Mouse (Mus musculus) limb, embryonic 12.5 days (tissue): ENCODE results near the gene Gsta3. TPM values are rescaled to one million over a fixed set of nuclear protein-coding genes. Genes with fewer than 3 reads are reported as not detected.

Experiments used
- ATAC-seq: fragments of 200-750 bp; cut with Nextera tagmentation; 2 replicates; pipeline ENCODE4 v1.8.0; 2017; ENCODE audit warnings: low read depth, moderate TSS enrichment; ENCODE audit not compliant: insufficient number of reproducible peaks, insufficient read depth, low FRiP score, low TSS enrichment
- H3K27ac ChIP-seq: fragments of 300-500 bp; sonication (generic); 2 replicates; pipeline ENCODE4 v1.5.1; 2016; ENCODE audit warnings: mild to moderate bottlenecking, moderate library complexity
- H3K27me3 ChIP-seq: fragments of 300-500 bp; sonication (generic); 2 replicates; pipeline ENCODE4 v1.6.1; 2016; ENCODE audit warnings: mild to moderate bottlenecking, moderate library complexity
- H3K36me3 ChIP-seq: fragments of 300-500 bp; sonication (generic); 2 replicates; pipeline ENCODE4 v1.6.1; 2016; ENCODE audit warnings: mild to moderate bottlenecking, moderate library complexity
- H3K4me1 ChIP-seq: fragments of 300-500 bp; sonication (generic); replicated peaks from 2 replicates; pipeline ENCODE4 v1.6.1; 2016
- H3K4me2 ChIP-seq: fragments of 300-500 bp; sonication (generic); 2 replicates; pipeline ENCODE4 v1.6.1; 2016; ENCODE audit warnings: mild to moderate bottlenecking, moderate library complexity
- H3K4me3 ChIP-seq: fragments of 300-500 bp; sonication (generic); replicated peaks from 2 replicates; pipeline ENCODE4 v1.5.1; 2016; ENCODE audit warnings: mild to moderate bottlenecking
- H3K9ac ChIP-seq: fragments of 300-500 bp; sonication (generic); replicated peaks from 2 replicates; pipeline ENCODE4 v1.6.1; 2016; ENCODE audit warnings: mild to moderate bottlenecking, moderate library complexity
- H3K9me3 ChIP-seq: fragments of 300-500 bp; sonication (generic); 2 replicates; pipeline ENCODE4 v1.6.1; 2016; ENCODE audit warnings: mild to moderate bottlenecking, moderate library complexity
- WGBS: fragments of 180-500 bp; shearing (Covaris S2); methylation state at CpG from one replicate; pipeline ENCODE4 v1.1.7; 2016; 5-methylcytosine and 5-hydroxymethylcytosine counted together
- polyA plus RNA-seq: library from polyadenylated mRNA; unstranded; fragments of >200 nt; fragmentation: Nextera tagmentation; extraction: Ambion mirVana; gene quantifications from 2 replicates; pipeline ENCODE4 v1.2.1, GENCODE M21; 2016

Gsta3 gene
- polyA plus RNA-seq, 1 experiment from 2014 or later: 0.38 TPM

DNA sequence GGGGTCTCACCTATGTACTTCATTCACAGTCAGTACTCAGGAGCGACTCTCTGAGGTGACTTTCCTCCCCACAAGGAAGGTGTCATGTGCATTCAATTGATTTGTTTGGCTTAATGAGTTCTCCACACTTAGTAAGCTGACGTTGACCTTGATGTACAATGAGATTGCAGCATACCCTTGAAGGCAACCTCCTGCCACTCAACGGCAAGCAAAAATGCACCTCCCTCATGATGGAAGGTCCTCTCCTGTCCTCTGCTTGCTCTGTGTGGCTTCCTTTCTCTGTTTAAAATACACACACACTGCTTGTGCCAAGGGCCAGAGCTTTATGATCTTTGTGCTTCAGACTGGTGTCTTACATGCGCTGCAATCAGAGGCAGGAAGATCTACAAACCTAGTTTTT is 64.3 kb downstream of the Gsta3 start:
- WGBS: 86% methylated on average over 4 of the region's 4 CpGs
- Histone ChIP-seq H3K4me3 (no peak overlapping the region), H3K27ac (no peak overlapping the region), H3K4me1 (no peaks in the 10 kb centered on the region), H3K4me2 (no peak overlapping the region), H3K9me3 (no peaks in the 10 kb centered on the region), H3K36me3 (no peaks in the 10 kb centered on the region), H3K9ac (no peak overlapping the region), H3K27me3 (no peaks in the 10 kb centered on the region)
- no peak for ATAC-seq

DNA sequence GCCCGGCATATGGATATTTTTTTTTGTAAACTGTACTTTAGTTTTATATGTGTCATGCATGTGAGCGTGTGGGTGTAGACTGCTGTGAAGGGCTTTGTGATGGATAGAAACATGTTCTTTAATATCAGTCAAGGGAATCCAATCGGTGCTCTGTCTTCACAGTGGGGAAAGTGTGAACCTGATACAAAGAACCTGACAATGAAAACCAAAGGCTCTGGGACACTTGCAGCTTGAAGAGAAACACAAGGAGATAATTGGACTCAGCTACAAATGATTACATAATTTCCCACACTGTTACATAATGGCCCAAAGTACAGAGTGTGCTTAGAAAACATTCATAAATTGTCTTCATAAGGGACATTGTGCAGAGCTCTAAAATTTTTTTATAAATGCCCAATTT is 65.1 kb downstream of the Gsta3 start:
- ATAC-seq: no peak
- Histone ChIP-seq H3K27ac (no peak overlapping the region), H3K4me2 (no peak overlapping the region), H3K9ac (no peak overlapping the region), H3K4me3 (no peak overlapping the region), H3K27me3 (no peaks in the 10 kb centered on the region), H3K36me3 (no peaks in the 10 kb centered on the region), H3K9me3 (no peaks in the 10 kb centered on the region), H3K4me1 (no peaks in the 10 kb centered on the region)
- 96% methylated on average over 3 of the region's 3 CpGs for WGBS

DNA sequence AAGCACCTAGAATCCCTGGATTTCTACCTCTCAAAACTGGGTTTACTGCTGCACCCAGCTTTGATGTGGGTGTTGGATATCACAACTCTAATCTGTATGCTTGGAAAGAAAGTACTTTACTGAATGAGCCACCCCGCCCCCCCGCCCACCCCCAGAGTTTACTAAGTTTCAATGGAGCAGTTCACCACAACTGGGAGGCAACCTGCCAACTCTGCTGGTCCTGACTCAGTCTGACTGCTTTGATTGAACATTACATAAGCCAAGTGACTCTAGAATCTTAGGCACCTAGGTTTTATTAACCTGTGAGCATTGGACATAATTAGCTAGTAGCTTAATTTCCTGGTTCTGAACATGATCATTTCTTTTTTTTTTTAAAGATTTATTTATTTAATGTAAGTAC is 73.9 kb downstream of the Gsta3 start:
- no peak overlapping the region for H3K27ac ChIP-seq
- no peak overlapping the region for H3K4me2 ChIP-seq
- 76% methylated on average over 2 of the region's 2 CpGs for WGBS
- no peaks in the 10 kb centered on the region for H3K4me1 ChIP-seq
- ATAC-seq: no peak
- no peaks in the 10 kb centered on the region for H3K9me3 ChIP-seq
- H3K4me3 ChIP-seq: no peak overlapping the region
- H3K9ac ChIP-seq: no peak overlapping the region
- no peaks in the 10 kb centered on the region for H3K36me3 ChIP-seq
- H3K27me3 ChIP-seq: no peaks in the 10 kb centered on the region

Other genes starting within 250 kb of the Gsta3 start
- gene Tram2, start 161.4 kb upstream of the Gsta3 start, polyA plus RNA-seq: 6.5 and 7.3 TPM in 2 replicates
- gene Tmem14a, start 22.0 kb upstream of the Gsta3 start, polyA plus RNA-seq: 9.1 and 11.3 TPM in 2 replicates
- gene Khdc1a, start 109.1 kb downstream of the Gsta3 start, polyA plus RNA-seq: not detected in 2 replicates
- not detected in 2 replicates for gene Khdc1c, start 127.7 kb downstream of the Gsta3 start, polyA plus RNA-seq
- 0.18 and 0.20 TPM in 2 replicates for gene Khdc1b, start 143.0 kb downstream of the Gsta3 start, polyA plus RNA-seq